Mouse (Mus musculus) monocyte, adult 2 months (primary cell): Measurements from ENCODE around the gene Ahcyl2.

Experiments
- DNase-seq, 2 experiments: peaks; one replicate each; pipeline ENCODE4 v3.0.0; 2022; ENCODE audit warnings: low spot score in 2 of 2, low read depth in 1 of 2

The Ahcyl2 gene

GRCm38 (mm10) chr6:29902256-29902655, 134.4 kb downstream of the Ahcyl2 start:
- DNase-seq = no peak

GRCm38 (mm10) chr6:29903343-29903914, 135.6 kb downstream of the Ahcyl2 start:
- DNase-seq = no peak

GRCm38 (mm10) chr6:29904281-29904680, 136.5 kb downstream of the Ahcyl2 start:
- no peak for DNase-seq

GRCm38 (mm10) chr6:29910631-29911030, 142.8 kb downstream of the Ahcyl2 start:
- no peak for DNase-seq

- no peak for DNase-seq
Observed at GRCm38 (mm10) chr6:29913673-29914072, 145.9 kb downstream of the Ahcyl2 start.

- no peak for DNase-seq
Observed at GRCm38 (mm10) chr6:29914136-29914535, 146.3 kb downstream of the Ahcyl2 start.

GRCm38 (mm10) chr6:29915836-29916235, 148.0 kb downstream of the Ahcyl2 start:
- no peak for DNase-seq

- peak; percentile 54 to 69 for DNase-seq
Observed at GRCm38 (mm10) chr6:29916530-29917382, 148.9 kb downstream of the Ahcyl2 start, which contains the start of gene Strip2. Gene Strip2, plus strand, starts transcription at chr6:29917012.

- DNase-seq = no peak
Observed at GRCm38 (mm10) chr6:29917383-29917720, 149.5 kb downstream of the Ahcyl2 start.

- DNase-seq = no peak
Observed at GRCm38 (mm10) chr6:29917947-29918346, 150.1 kb downstream of the Ahcyl2 start.

- DNase-seq = no peak
Observed at GRCm38 (mm10) chr6:29923501-29923900, 155.7 kb downstream of the Ahcyl2 start.

GRCm38 (mm10) chr6:29925594-29926219, 157.9 kb downstream of the Ahcyl2 start:
- DNase-seq = no peak

GRCm38 (mm10) chr6:29930087-29930486, 162.3 kb downstream of the Ahcyl2 start:
- DNase-seq = no peak

GRCm38 (mm10) chr6:29930665-29931064, 162.9 kb downstream of the Ahcyl2 start:
- no peak for DNase-seq

GRCm38 (mm10) chr6:29931181-29931580, 163.4 kb downstream of the Ahcyl2 start:
- no peak for DNase-seq

- no peak for DNase-seq
Observed at GRCm38 (mm10) chr6:29935741-29936140, 167.9 kb downstream of the Ahcyl2 start.

GRCm38 (mm10) chr6:29940428-29940827, 172.6 kb downstream of the Ahcyl2 start:
- DNase-seq = no peak

GRCm38 (mm10) chr6:29941036-29941435, 173.2 kb downstream of the Ahcyl2 start:
- no peak for DNase-seq

- DNase-seq = no peak
Observed at GRCm38 (mm10) chr6:29944465-29944864, 176.7 kb downstream of the Ahcyl2 start.

- no peak for DNase-seq
Observed at GRCm38 (mm10) chr6:29946568-29946967, 178.8 kb downstream of the Ahcyl2 start.

- DNase-seq = no peak
Observed at GRCm38 (mm10) chr6:29947823-29948222, 180.0 kb downstream of the Ahcyl2 start.

- no peak for DNase-seq
Observed at GRCm38 (mm10) chr6:29956749-29957148, 188.9 kb downstream of the Ahcyl2 start.
